Mouse (Mus musculus) ovary, postnatal 10 days (tissue): ENCODE data around the gene B3gnt8.

ENCODE experiments used
- DNase-seq: peaks from one replicate; pipeline ENCODE4 v3.0.0; 2022; ENCODE audit warnings: low spot score

Gene B3gnt8

DNA sequence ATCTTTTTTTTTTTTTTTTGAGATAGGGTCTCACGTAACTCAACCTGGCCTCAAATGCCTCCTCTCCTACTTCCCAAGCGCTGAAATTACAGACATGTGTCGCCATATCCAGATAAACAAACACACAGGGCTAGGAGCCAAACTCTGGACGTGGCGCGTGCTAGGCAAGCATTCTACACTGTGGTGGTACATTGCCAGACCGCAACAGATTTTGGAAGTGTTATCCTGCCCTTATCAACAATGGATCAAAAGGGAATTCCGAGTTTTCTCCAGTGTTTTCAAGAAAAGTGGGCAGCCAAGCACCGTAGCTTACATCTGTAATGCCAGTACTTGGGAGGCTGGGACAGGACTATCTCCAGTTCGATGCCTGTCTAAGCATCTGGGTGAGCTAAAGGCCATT lies 31.3 kb downstream of the B3gnt8 start:
- DNase-seq: no peak

DNA sequence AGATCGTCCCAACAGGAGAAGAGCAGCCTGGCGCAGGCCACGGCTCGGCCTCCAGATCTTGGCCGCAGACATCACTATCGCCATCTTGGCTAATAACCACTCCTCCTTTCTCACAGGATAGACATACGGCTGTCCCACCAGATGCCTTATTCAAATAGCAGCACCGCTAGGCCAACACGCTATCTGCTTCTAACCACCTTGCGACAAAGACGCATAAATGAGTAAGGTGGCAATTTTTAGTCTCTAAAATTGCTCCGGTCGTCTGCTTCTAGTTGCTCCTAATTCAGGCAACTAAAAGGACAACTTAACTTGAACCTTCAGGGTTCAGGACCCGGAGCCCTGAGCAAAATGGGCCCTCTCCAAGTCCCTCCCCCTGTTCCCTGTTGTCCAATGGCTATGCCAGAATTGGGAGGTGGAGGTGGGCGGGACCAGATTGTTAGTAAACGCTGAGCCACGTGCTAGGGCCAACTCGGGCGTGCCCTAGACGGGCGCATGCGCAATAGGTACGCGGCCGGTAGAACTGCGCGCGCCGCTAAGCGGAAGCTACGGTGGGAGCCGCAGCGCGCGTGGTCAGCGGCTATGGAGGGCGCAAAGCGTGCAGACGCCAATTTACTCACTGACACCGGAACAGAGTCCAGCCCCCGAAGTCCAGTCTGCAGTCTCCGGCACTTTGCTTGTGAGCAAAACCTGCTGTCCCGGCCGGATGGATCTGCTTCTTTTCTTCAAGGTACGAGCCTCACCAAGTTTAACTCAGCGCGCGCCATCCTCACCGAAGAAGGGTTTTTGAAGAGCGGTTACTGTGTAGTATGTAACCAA lies 32.4 kb downstream of the B3gnt8 start, which contains the start of the genes Bckdha and Exosc5:
Bckdha (minus strand) TSS at position 325 of the 816 bp plus-strand sequence.
Exosc5 (plus strand) TSS at position 508 of the 816 bp plus-strand sequence.
- peak; percentile 96 for DNase-seq

DNA sequence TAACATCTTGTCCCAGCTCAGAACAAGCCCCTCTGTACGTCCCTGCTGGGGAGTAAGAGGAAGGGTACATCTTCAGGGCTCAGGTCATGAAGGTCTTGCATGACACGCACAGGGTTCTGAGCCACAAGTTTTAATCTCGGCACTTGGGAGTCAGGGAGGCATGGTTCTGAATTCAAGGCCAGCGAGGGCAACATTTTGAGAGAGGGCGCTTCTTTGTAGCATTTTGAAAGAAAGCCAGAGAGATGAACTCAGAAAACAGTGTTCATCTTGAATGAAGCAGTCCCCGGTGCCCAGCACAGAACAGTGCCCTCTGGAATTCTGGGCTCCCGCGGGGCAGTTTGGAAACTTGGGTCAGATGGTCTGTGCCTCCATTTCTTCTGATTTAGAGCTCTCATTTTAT lies 39.9 kb downstream of the B3gnt8 start:
- DNase-seq: no peak

DNA sequence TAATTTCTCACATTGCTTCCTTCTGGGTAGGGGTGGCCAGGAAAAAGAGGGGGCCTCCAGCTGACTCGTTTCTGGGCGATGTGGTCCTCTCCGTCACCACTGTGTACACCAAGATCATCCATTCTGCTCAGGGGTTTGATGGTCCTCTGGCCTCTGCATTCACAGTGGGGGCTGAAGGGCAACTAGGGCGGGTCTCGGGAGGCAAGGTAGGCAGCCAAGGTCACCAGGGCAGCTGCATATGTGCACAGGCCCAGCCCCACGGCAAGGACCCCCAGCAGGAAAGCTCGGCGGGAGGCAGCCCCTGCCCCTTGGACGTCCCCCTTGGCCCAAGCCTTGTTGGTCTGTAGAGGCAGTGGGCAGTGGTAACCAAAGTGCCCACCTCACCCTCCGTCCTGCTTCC lies 42.7 kb downstream of the B3gnt8 start:
- no peak for DNase-seq

DNA sequence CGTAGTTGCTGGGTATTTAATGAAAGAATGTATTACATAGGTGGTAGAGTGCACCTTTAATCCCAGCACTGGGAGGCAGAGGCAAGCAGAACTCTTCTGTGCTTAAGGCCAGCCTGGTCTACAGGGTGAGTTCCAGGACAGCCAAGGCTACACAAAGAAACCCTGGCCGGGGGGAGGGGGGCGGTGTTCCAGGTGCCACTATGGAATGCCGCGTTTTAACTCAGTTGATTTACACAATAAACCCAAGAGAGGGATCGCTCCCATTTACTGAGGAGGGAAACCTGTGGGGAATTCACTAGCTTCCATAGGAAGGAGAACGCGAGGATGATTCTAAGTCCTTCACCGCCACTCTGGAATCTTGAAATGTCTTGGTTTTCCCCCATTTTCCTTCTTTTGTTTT lies 43.2 kb downstream of the B3gnt8 start:
- no peak for DNase-seq

GRCm38 (mm10) chr7:25670096-25670495 lies 43.6 kb downstream of the B3gnt8 start:
- DNase-seq: no peak

GRCm38 (mm10) chr7:25671686-25672085 lies 45.2 kb downstream of the B3gnt8 start:
- no peak for DNase-seq

DNA sequence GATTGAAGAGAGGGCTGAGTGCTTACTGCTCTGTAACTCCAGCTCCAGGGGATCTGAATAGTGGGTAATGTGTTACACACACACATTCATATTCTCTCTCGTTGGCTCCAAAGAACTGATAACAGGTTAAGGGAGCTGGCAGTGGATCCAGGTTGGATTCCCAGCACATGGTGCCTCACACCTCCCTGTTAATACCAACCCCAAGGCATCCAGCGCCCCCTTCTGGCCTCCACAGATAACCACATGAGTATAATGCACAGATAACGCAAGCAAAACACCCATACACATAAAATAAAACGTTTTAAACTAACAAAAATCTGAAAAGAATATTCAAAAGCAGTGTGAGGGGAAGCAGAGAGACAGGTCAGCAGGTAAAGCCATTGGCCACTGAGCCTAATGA lies 46.0 kb downstream of the B3gnt8 start:
- DNase-seq: no peak

DNA sequence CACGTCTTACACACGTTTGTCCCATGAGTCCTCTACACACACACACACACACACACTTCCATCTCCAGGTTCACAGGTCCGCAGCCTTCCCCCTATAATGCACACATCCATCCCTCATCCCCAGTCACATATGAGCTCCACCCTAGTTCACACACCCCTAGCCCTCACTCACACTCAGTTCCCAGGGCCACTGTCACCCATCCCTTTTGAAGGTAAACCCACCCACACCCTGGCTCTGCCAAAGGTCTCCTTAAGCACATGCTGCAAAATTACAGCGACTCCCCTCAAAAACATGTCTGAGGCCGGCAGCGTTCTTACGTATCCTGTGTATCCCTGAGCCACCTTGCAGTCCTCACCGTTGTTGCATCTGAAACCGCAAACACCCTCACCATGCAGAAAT lies 47.8 kb downstream of the B3gnt8 start:
- no peak for DNase-seq

DNA sequence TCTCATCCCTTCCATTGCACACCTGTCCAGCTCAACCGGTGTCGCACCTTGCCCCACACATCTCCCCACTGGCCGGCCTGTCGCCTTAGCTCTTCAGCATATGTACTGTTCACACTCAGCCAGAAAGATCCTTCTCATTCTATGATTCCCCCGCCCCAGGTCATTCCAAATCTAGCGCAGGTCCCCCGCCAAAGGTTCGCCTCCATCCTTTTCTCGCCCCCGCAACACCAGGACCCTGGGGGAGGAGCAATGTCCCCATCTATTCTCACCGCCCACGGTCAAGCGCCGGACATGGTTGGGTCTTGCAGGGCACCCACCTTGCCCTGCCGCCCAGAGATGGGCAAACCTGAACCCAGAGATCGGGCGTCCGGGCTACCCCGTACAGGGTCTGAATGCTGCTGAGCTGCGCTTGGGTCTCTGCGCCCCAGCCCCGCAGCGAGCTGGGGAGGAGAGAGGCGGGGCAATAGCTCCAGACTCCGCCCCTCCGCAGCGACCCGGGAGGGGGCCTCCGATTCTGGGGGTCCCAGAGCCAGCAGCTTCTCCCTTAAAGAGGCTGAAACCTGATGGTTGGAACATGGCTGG lies 48.4 kb downstream of the B3gnt8 start, which contains the start of gene Tmem91:
Tmem91 (minus strand) TSS at position 448 of the 582 bp plus-strand sequence.
- DNase-seq: no peak

GRCm38 (mm10) chr7:25675405-25675804 lies 49.0 kb downstream of the B3gnt8 start:
- no peak for DNase-seq

DNA sequence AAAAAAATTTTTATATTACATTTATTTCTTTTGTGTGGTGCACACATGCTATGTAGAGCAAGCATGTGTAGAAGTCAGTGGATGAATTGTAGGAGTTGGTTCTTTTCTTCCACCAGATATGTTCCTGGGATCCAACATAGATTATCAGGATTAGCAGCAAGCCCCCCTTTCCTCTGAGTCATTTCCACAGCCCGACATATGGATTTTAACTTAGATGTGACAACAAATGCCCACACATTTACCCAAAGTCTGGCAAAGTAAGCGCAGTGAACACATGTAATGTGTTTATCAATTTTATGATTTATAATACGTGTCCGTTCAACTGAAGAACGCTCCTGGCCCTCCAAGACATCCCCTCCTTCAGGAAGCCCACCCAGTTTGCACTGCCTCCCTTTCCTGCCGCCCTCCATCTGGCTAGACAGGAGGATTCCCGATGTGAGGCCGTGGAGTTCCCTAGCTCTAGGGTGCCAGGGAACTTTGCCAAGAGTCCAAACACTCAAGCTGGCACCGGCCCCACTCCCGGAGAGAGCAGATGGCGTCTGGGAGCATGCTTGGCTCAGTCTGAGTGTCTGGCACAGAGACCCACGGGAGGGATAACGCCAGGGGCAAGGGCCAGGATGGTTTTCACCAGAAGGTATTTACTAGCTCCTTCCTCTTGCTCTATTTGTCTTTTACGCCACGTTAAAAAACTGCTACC lies 49.8 kb downstream of the B3gnt8 start:
- DNase-seq: peak; percentile 67

DNA sequence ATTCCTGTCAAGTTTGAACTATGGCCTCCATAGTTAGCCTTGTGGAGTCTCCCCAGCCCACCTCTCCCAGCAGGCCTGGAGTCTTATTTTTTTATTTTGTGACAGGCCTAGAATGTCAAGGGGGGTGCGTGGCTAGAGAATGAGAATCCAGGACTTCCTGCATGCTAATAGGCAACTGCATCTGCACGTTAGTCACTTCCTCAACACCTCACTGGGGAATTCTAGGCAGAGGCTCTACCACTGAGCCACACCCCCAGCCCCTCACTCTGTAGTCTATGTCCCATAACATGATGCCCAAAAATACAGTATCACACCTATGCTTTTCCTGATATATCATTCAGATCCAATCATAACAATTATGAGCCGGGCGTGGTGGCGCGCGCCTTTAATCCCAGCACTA lies 50.6 kb downstream of the B3gnt8 start:
- DNase-seq: no peak

DNA sequence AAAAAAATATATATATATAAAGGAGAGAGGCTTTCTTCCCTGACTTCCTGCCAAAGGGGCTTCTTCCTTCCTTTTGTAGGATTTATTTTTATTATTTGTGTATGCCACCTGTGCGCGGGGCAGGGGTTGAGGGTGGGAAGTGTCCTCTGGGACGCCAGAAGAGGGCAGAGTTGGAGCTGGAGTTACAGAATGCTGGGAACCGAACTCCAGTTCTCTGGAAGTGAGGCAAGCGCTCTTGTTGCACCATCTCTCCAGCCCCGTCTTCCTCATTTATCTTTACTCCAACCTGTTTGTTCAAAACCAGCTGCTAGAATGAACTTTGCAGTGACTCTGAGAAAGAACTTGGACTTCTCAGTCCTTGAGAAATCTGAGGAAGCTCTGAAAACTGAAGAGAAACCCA lies 53.5 kb downstream of the B3gnt8 start:
- DNase-seq: no peak

DNA sequence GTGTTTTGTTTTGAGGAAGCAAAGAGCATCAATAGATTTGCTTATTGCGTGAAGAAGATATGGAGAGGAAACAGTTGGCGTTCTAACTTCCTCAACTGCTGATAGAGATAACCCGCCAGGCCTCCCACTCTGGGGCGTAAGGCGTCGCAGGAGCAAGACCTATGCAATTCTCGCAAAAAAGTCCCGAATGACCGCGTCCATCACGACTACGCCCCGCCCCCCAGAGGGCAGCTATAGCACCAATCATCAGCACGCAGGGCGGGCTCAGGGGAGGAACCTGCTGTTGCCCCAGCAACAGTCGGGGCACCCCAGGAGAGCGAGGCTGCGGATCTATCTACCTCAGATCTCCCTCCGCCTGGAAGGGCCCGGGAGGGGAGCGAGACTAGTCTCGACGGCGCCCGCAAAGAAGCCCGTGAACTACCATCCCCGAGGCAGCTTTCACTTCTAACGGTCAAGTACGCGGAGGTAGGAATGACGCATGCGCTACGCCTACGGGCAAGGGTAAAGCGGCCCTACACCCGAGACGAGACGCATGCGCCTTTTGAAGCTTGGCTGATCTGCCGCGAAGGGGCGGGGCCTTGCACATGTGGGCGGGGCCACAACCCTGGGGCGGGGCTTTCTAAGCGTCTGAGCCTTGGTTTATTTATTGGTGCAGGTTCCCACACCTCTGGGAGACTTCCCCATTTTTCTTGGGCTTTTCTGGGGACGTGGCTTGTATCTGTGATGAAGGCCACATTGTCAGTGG lies 54.2 kb downstream of the B3gnt8 start, which contains the start of gene B9d2:
B9d2 (plus strand) TSS at position 267 of the 745 bp plus-strand sequence.
- DNase-seq: peak; percentile 91

DNA sequence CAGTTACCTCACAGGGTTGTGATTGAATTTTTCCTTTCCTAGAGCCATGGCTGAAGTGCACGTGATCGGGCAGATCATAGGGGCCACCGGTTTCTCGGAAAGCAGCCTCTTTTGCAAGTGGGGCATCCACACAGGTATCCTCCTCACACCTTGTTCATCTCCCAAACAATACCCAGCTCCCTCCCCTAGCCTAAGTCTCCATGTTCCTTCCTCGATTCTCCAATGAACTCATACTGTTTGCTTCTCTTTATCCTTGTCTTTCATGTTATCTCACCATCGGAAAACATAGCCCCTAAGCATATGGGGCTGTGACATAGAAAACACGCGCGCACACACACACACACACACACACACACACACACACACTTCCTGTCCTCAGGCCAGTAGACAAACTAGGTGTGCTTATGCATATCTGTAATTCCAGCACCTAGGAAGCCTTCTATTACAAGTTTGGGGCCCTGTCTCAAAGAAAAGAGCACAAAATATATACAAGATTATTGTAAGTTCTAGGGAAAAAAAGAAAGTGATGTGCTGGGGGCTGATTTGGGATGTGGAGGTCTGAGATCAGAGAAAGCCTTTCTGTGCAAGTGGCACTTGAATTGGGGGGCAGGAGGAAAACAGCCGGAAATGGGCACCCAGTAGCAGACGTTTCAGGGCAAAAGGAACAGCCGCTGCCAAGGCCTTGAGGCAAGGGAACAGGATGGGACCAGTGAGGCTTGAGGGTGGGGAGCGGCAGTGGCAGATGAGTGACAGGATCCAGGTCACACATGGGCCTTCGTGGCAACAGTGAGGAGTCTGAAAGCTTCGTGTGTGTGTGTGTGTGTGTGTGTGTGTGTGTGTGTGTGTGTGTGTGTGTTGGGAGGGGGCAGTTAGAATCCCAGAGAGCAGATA lies 55.1 kb downstream of the B3gnt8 start:
- no peak for DNase-seq

GRCm38 (mm10) chr7:25683474-25684180 lies 57.2 kb downstream of the B3gnt8 start:
- no peak for DNase-seq

- no peak for DNase-seq
These were observed 58.2 kb downstream of the B3gnt8 start for GRCm38 (mm10) chr7:25684659-25685058.
